Mouse (Mus musculus) kidney, adult 2 months (tissue): Measurements from ENCODE around the gene Traf3ip2. TPM values are rescaled to one million over a fixed set of nuclear protein-coding genes. Genes with fewer than 3 reads are reported as not detected.
A peak's percentile ranks its signal among the peaks of the same experiment; 100 is the strongest.

ENCODE experiments used
- DNase-seq: peaks from one replicate; pipeline ENCODE4 v3.0.0; 2021
- H3K27ac ChIP-seq: fragments of 200-500 bp; 2 replicates; pipeline ENCODE4 v1.5.1; 2012; ENCODE audit warnings: low read depth, low read length, control low read depth, inconsistent platforms; ENCODE audit not compliant: insufficient read depth
- H3K27me3 ChIP-seq: fragments of 200-500 bp; replicated peaks from 2 replicates; pipeline ENCODE4 v1.6.1; 2012; ENCODE audit warnings: mild to moderate bottlenecking, moderate library complexity, low read length, inconsistent platforms; ENCODE audit not compliant: control insufficient read depth, insufficient read depth
- H3K36me3 ChIP-seq: fragments of 200-500 bp; 2 replicates; pipeline ENCODE4 v1.6.1; 2012; ENCODE audit warnings: mild to moderate bottlenecking, moderate library complexity, low read length, inconsistent platforms; ENCODE audit not compliant: control insufficient read depth, insufficient read depth
- H3K4me1 ChIP-seq: fragments of 200-500 bp; 2 replicates; pipeline ENCODE4 v1.6.1; 2011; ENCODE audit warnings: low read length; ENCODE audit not compliant: control insufficient read depth, insufficient read depth
- H3K4me3 ChIP-seq: fragments of 200-500 bp; 2 replicates; pipeline ENCODE4 v1.5.1; 2011; ENCODE audit warnings: mild to moderate bottlenecking, low read depth, low read length, control low read depth; ENCODE audit not compliant: insufficient read depth
- CTCF ChIP-seq: fragments of 200-500 bp; conservative IDR thresholded peaks from 2 replicates; pipeline ENCODE4 v1.5.1; 2011; ENCODE audit warnings: low read depth, mild to moderate bottlenecking, control low read depth, low read length, moderate library complexity, mixed read lengths; ENCODE audit not compliant: insufficient read depth, insufficient read length
- POLR2A ChIP-seq: fragments of 200-500 bp; IDR thresholded peaks from one replicate; pipeline ENCODE4 v1.6.1; 2011; ENCODE audit warnings: low read depth, low read length, control low read depth
- WGBS: fragments of 180-500 bp; shearing (Covaris S2); methylation state at CpG from one replicate; pipeline ENCODE4 v1.1.7; 2018; 5-methylcytosine and 5-hydroxymethylcytosine counted together
- polyA plus RNA-seq: library from polyadenylated mRNA; depleted of rRNA; stranded (reverse); fragments of >200 nt; gene quantifications from 2 replicates; pipeline ENCODE4 v1.2.3, GENCODE M21; 2012

Traf3ip2 gene
- polyA plus RNA-seq, 1 experiment = 10.4 TPM

DNA sequence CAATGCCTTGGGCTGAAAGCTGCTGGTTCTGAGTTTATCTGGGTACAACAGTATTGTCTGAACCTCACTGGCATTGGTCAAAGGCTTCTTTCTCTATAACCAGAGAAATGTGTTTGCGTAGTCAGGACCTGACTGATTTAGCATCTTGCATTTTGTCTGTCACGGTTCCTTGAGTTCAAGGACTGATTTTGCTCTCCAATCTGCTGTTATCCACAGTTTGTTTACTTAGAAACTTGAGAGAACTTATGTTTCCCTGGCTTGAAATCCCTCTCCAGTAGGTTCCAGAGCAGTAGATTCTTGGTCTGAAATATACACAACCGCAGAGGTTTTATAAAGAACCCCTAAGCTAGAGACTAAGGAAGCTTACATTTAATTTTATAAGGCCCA is 47.5 kb downstream of the Traf3ip2 start:
- no peak overlapping the region for H3K4me3 ChIP-seq

DNA sequence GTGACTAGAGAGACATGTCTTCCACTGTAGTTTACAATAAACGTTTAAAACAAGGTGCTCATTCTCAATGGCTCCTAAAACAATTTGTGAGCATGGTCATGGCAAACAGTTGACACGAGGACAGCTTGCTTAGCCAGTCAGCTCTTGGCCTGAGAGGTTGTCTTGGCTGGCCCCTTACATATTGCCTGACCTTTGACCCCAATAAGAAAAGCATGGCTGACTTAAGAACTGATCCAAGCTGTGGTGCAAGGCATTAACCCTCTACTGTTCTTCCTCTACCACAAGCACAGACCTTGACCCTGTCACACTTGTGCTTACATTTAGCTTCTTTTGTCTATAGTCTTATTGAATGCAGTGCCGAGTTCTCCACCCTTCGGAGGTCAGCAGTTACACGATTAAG is 48.0 kb downstream of the Traf3ip2 start:
- WGBS = 46% methylated on average over 5 of the region's 5 CpGs
- H3K4me1 ChIP-seq = peaks cover 22% of the 10 kb centered on the region
- DNase-seq = peak; percentile 32
- no peak overlapping the region for H3K27ac ChIP-seq
- no peak for TF ChIP-seq POLR2A
- no peak for TF ChIP-seq CTCF
- H3K4me3 ChIP-seq = no peak overlapping the region
- H3K36me3 ChIP-seq = no peaks in the 10 kb centered on the region; the same call in 1 of the 2 replicates
- H3K27me3 ChIP-seq = no peaks in the 10 kb centered on the region

More for the DNA sequence above, 47.5 kb downstream of the Traf3ip2 start:
- DNase-seq = no peak
- Histone ChIP-seq H3K27me3 (no peaks in the 10 kb centered on the region), H3K27ac (no peak overlapping the region), H3K36me3 (no peaks in the 10 kb centered on the region; the same call in 1 of the 2 replicates), H3K4me1 (peaks cover 22% of the 10 kb centered on the region)
- TF ChIP-seq POLR2A (no peak), CTCF (no peak)
- WGBS = 42% methylated on average over 3 of the region's 3 CpGs

DNA sequence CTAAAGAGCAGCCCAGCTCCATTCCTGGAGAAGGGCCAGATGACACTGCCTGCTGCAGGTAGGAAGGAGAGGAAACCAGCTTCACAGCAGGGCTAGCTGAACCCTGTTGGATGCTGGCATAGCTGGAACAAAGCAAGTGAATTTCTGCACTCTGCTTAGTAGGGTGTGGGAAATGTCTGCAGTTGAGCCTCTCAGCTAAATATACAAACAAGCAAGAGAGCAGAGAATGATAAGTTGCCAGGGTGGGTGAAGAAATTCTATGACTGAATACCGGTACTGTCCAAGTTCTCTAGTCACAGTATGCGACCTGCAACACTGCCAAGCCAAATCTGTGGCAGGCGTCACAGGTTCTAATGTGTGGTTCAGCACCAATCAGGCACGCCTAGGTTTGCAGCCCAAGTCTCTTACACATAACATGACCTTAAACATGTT is 52.4 kb downstream of the Traf3ip2 start:
- WGBS = 73% methylated on average over 4 of the region's 4 CpGs
- peaks cover 7% of the 10 kb centered on the region for H3K4me1 ChIP-seq
- TF ChIP-seq POLR2A = no peak
- TF ChIP-seq CTCF = no peak
- no peaks in the 10 kb centered on the region for H3K36me3 ChIP-seq
- DNase-seq = no peak
- H3K27me3 ChIP-seq = no peaks in the 10 kb centered on the region
- no peak overlapping the region for H3K27ac ChIP-seq
- no peak overlapping the region for H3K4me3 ChIP-seq

DNA sequence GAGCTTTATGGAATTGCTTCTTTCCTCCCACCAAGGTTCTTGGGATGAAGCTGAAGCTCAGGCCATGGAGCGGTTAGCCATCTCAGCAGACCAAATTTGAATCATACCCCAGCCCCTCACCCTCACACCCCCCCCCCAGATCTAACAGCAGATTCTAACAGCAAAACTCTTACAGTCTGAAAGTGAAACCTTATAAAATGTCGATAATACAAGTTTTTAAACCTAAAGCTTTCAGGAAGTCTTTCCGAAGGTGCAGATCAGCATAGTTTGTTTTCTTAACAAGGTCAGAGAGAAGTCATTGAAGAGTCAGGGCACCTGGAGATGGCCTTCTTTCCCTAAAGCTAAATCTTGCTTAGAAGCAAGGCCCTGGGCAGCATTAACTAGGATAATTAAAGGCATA is 53.3 kb downstream of the Traf3ip2 start:
- no peak for DNase-seq
- TF ChIP-seq CTCF (no peak), POLR2A (no peak)
- Histone ChIP-seq H3K27ac (no peak overlapping the region), H3K4me3 (no peak overlapping the region), H3K36me3 (no peaks in the 10 kb centered on the region), H3K27me3 (no peaks in the 10 kb centered on the region), H3K4me1 (no peaks in the 10 kb centered on the region; the same call in 1 of the 2 replicates)
- 57% methylated on average over 3 of the region's 3 CpGs for WGBS

DNA sequence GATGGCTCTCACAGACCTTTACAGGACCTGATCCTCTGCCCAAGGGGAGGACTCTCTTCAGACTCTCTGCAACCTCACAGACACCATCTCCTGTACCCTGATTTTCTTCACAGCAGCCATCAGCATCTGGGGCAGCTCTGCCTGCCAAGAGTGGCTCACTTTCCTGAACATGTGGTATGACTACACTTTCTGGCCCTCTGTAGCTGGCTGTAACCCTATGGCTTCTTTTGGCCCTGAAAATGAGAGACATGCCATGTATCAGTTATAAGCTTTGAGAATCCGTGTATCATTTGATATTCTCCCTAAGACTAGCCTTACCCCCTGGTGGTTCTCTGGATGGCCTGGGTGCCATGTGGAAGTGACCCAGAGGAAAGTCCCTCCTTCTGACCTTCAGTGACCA is 58.7 kb downstream of the Traf3ip2 start:
- TF ChIP-seq POLR2A (no peak), CTCF (no peak)
- Histone ChIP-seq H3K27me3 (no peaks in the 10 kb centered on the region), H3K4me3 (no peak overlapping the region), H3K27ac (no peak overlapping the region), H3K36me3 (no peaks in the 10 kb centered on the region), H3K4me1 (no peaks in the 10 kb centered on the region)
- DNase-seq = no peak
- 97% methylated on average over 1 of the region's 1 CpGs for WGBS

DNA sequence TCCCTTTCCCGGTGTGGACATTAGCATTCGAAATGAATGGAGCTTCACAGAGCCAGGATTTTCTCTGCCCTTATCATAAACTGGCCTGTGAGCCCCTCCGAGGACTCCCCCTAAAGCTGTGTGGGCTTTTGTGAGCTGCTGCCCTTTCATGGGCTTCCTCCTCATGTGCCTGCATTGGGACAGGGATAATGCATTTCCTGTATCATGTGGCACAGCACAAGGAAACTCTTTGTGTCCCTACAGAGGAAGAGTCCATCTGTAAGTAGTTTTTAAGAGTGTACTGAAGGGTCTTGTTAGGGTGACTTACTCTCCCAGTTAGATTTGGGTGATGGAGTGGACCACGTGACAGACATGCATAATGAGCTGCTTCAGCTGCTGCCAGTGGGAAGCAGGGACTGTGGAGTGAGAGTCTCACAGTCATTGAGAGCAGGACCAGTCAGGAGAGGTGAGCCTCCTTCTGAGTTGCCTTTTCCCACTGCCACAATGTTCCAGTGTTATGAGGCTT is 59.9 kb downstream of the Traf3ip2 start:
- TF ChIP-seq POLR2A = no peak
- no peak for TF ChIP-seq CTCF
- no peak overlapping the region for H3K27ac ChIP-seq

DNA sequence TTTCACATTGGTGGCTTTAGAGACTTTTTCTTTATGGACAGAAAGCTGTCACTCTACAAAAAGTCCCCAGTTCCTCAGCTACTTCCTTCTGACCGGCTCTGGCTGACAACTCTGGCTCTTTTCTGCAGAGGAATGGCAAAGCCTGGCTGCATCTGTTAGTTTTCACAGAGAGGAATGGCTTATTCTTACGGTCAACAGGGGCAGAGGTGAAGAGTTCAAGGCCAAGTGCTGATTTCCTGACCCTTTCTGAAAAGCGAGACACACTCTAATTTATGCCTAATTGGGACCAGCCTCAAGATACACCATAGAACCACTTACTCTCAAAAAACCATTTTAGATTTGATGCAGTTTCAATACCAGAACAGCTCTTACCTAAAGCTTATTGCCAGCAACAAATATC is 61.4 kb downstream of the Traf3ip2 start:
- H3K27ac ChIP-seq = no peak overlapping the region
- H3K27me3 ChIP-seq = no peaks in the 10 kb centered on the region
- H3K4me1 ChIP-seq = no peaks in the 10 kb centered on the region
- TF ChIP-seq CTCF = no peak
- TF ChIP-seq POLR2A = no peak
- 47% methylated on average over 3 of the region's 3 CpGs for WGBS
- no peaks in the 10 kb centered on the region for H3K36me3 ChIP-seq
- peak; percentile 44 for DNase-seq
- H3K4me3 ChIP-seq = no peak overlapping the region

More for the DNA sequence above, 59.9 kb downstream of the Traf3ip2 start:
- Histone ChIP-seq H3K36me3 (no peaks in the 10 kb centered on the region), H3K4me1 (no peaks in the 10 kb centered on the region), H3K4me3 (no peak overlapping the region), H3K27me3 (no peaks in the 10 kb centered on the region)
- DNase-seq = no peak
- WGBS = 49% methylated on average over 4 of the region's 4 CpGs
